Comparison of ENCODE assay signal across 9 mouse cellular contexts in the genomic region with DNA sequence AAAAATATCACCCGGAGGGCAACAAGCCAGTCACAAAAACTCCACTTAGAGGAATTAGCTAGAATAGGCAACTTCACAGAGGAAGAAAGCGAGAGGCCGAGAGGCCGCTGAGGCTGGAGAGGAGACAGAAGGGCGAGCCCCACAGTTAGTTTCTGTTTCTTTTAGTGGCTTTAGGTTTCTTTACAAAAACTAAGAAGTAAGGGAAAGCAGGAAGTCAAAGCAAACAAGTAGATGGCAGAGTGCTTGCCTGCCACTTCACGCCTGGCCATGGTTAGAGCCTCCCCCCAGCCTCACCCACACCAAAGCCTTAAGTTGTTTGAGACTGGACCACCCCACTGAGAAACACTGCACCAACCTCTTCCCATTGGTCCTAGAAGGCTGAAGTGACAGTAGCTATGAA.
DNase-seq lines count a peak whose midpoint lies in the region; ATAC-seq lines count a peak whose summit lies in the region.
"Had no signal": no experiment of that assay in that cellular context is flagged by ENCODE, and none has a peak within 500 bp of the region (broad histone marks: within the 10 kb centered on the region; RNA-seq: fewer than 3 reads in every experiment).

No protein-coding gene starts in this region.

- H3K9ac ChIP-seq in heart, embryonic 11.5 days (ENCODE audit: low read depth, low read length): no peak overlapping the region
- no peak overlapping the region for H3K9ac ChIP-seq in heart, embryonic 14.5 days (ENCODE audit: low read length)

- H3K27me3 ChIP-seq in heart, embryonic 10.5 days (ENCODE audit: insufficient read depth, poor library complexity, severe bottlenecking): no peaks in the 10 kb centered on the region
- H3K27me3 ChIP-seq in heart, embryonic 11.5 days (ENCODE audit: control insufficient read depth, insufficient read depth, low read length): no peaks in the 10 kb centered on the region
- no peaks in the 10 kb centered on the region for H3K27me3 ChIP-seq in heart, embryonic 14.5 days (ENCODE audit: control insufficient read depth, insufficient read depth, low read length)
- H3K27me3 ChIP-seq in megakaryocyte, embryonic 14.5 days (replicated peaks): no peaks in the 10 kb centered on the region

- peaks cover 54% of the 10 kb centered on the region for H3K4me1 ChIP-seq in heart, embryonic 10.5 days
- peaks cover 45% of the 10 kb centered on the region for H3K4me1 ChIP-seq in heart, embryonic 11.5 days (ENCODE audit: control insufficient read depth, insufficient read depth, low read length)
- H3K4me1 ChIP-seq in heart, embryonic 14.5 days (ENCODE audit: control insufficient read depth in 2 of 2, insufficient read depth in 2 of 2, low read length in 2 of 2): peaks cover 17 to 56% of the 10 kb centered on the region in 2 experiments
- peaks cover 37% of the 10 kb centered on the region for H3K4me1 ChIP-seq in megakaryocyte, embryonic 14.5 days

- H3K27ac ChIP-seq in heart, embryonic 10.5 days: peak overlapping the region; percentile 49; the same call in 1 of the 2 replicates
- no peak overlapping the region for H3K27ac ChIP-seq in heart, embryonic 11.5 days (ENCODE audit: low read depth, low read length)
- H3K27ac ChIP-seq in heart, embryonic 14.5 days (replicated peaks in 1 of 2; ENCODE audit: control insufficient read depth in 1 of 2, insufficient read depth in 1 of 2, low read depth in 2 of 2, low read length in 2 of 2): peak overlapping the region in 1 of 2 experiments; percentile 92; a peak in 1 of 4 replicates

- 82% methylated on average over 6 of the region's 6 CpGs for WGBS in heart, embryonic 10.5 days
- WGBS in heart, embryonic 11.5 days (ENCODE audit: insufficient replicate concordance): 80% methylated on average over 6 of the region's 6 CpGs
- WGBS in heart, embryonic 14.5 days: 84% methylated on average over 6 of the region's 6 CpGs

- no peak for DNase-seq in heart, embryonic 10.5 days (ENCODE audit: low spot score)
- DNase-seq in A20 (ENCODE audit: low read depth, low spot score): peak; percentile 46
- DNase-seq in ovary, postnatal 14 days (ENCODE audit: low spot score): no peak
- DNase-seq in right cerebral cortex, adult 18-20 months: no peak
- no peak for DNase-seq in cerebellum, adult 11 months

- no peaks in the 10 kb centered on the region for H3K9me3 ChIP-seq in heart, embryonic 10.5 days
- no peaks in the 10 kb centered on the region for H3K9me3 ChIP-seq in heart, embryonic 11.5 days (replicated peaks; ENCODE audit: control insufficient read depth, low read length)
- H3K9me3 ChIP-seq in heart, embryonic 14.5 days (ENCODE audit: control insufficient read depth, low read length): no peaks in the 10 kb centered on the region
- no peaks in the 10 kb centered on the region for H3K9me3 ChIP-seq in megakaryocyte, embryonic 14.5 days
- H3K9me3 ChIP-seq: G1E had no signal

- no peaks in the 10 kb centered on the region for H3K36me3 ChIP-seq in heart, embryonic 10.5 days
- no peaks in the 10 kb centered on the region for H3K36me3 ChIP-seq in heart, embryonic 11.5 days (ENCODE audit: control insufficient read depth, insufficient read depth, low read length)
- 0 out of 2 replicates have a peak, but pooled peaks cover 2% of the 10 kb centered on the region for H3K36me3 ChIP-seq in heart, embryonic 14.5 days (ENCODE audit: control insufficient read depth, insufficient read depth, low read length)
- H3K36me3 ChIP-seq in megakaryocyte, embryonic 14.5 days (replicated peaks; ENCODE audit: low read length): peaks cover 2% of the 10 kb centered on the region

- no peak overlapping the region for H3K4me3 ChIP-seq in heart, embryonic 10.5 days
- H3K4me3 ChIP-seq in heart, embryonic 11.5 days (ENCODE audit: low read depth, low read length): no peak overlapping the region
- H3K4me3 ChIP-seq in heart, embryonic 14.5 days (ENCODE audit: control insufficient read depth in 1 of 2, insufficient read depth in 1 of 2, low read depth in 1 of 2, low read length in 2 of 2): no peak overlapping the region
- H3K4me3 ChIP-seq in megakaryocyte, embryonic 14.5 days (replicated peaks): peak overlapping the region; percentile 76

- no peak for ATAC-seq in heart, embryonic 11.5 days (replicated peaks; ENCODE audit: insufficient number of reproducible peaks, low FRiP score, low TSS enrichment)
- ATAC-seq in heart, embryonic 14.5 days (ENCODE audit: insufficient number of reproducible peaks, insufficient read depth, low FRiP score, low read depth): no peak

- H3K4me2 ChIP-seq in heart, embryonic 11.5 days: no peak overlapping the region; the same call in 1 of the 2 replicates
- peak overlapping the region; percentile 74 for H3K4me2 ChIP-seq in heart, embryonic 14.5 days (ENCODE audit: low read length)
